Mouse (Mus musculus) CD4-positive, CD25-positive, alpha-beta regulatory T cell, adult 2 months (primary cell): Measurements from ENCODE around the gene Frmd4a.

Experiments used
- DNase-seq: peaks from one replicate; pipeline ENCODE4 v3.0.0-alpha.2; 2012; ENCODE audit warnings: low read depth, low spot score

Gene Frmd4a

GRCm38 (mm10) chr2:4391091-4391490, 373.6 kb downstream of the Frmd4a start:
- DNase-seq: no peak

- no peak for DNase-seq
Observed at GRCm38 (mm10) chr2:4391678-4392085, 374.2 kb downstream of the Frmd4a start.

GRCm38 (mm10) chr2:4393046-4393445, 375.5 kb downstream of the Frmd4a start:
- DNase-seq: no peak

GRCm38 (mm10) chr2:4394641-4395040, 377.1 kb downstream of the Frmd4a start:
- DNase-seq: no peak

GRCm38 (mm10) chr2:4399721-4400120, 382.2 kb downstream of the Frmd4a start:
- DNase-seq: no peak

GRCm38 (mm10) chr2:4400771-4401596, 383.5 kb downstream of the Frmd4a start:
- peak; percentile 2 for DNase-seq

- no peak for DNase-seq
Observed at GRCm38 (mm10) chr2:4401597-4402581, 384.4 kb downstream of the Frmd4a start.

GRCm38 (mm10) chr2:4406977-4407376, 389.5 kb downstream of the Frmd4a start:
- no peak for DNase-seq

- DNase-seq: no peak
Observed at GRCm38 (mm10) chr2:4409810-4410433, 392.4 kb downstream of the Frmd4a start.

GRCm38 (mm10) chr2:4412870-4413595, 395.5 kb downstream of the Frmd4a start:
- no peak for DNase-seq

GRCm38 (mm10) chr2:4413596-4414335, 396.2 kb downstream of the Frmd4a start:
- DNase-seq: no peak

- DNase-seq: no peak
Observed at GRCm38 (mm10) chr2:4420679-4421312, 403.3 kb downstream of the Frmd4a start.

GRCm38 (mm10) chr2:4421757-4422156, 404.2 kb downstream of the Frmd4a start:
- DNase-seq: no peak

GRCm38 (mm10) chr2:4423896-4424295, 406.4 kb downstream of the Frmd4a start:
- no peak for DNase-seq

- DNase-seq: no peak
Observed at GRCm38 (mm10) chr2:4428407-4428855, 410.9 kb downstream of the Frmd4a start.

- DNase-seq: no peak
Observed at GRCm38 (mm10) chr2:4433119-4433518, 415.6 kb downstream of the Frmd4a start.

GRCm38 (mm10) chr2:4435051-4435450, 417.5 kb downstream of the Frmd4a start:
- DNase-seq: no peak

- DNase-seq: no peak
Observed at GRCm38 (mm10) chr2:4436361-4437231, 419.1 kb downstream of the Frmd4a start.

GRCm38 (mm10) chr2:4438739-4439138, 421.2 kb downstream of the Frmd4a start:
- no peak for DNase-seq
